Mouse (Mus musculus): ENCODE measurements around the gene Emb. TPM values are rescaled to one million over a fixed set of nuclear protein-coding genes. Genes with fewer than 3 reads are reported as not detected.

Emb gene
- polyA plus RNA-seq, 1 experiment: not detected

DNA sequence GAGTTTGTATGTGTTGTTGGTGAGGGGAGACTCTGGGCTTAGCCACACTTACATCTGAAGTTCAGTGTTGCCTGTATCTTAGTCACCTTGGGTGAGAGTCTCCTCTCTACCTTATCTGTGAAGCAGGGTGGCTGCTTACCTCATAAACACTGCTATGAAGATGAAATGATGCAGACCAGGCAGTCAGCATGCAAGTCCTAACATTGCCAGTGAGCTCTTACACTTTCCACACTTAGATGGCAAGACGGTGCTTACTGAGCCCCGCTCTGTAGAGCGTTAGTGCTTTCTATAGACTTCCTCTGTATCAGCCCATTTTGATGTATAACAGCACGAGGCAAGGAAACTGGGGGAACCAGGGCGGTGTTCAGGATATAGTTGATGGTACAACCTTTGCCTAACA lies 34.3 kb downstream of the Emb start:
- TF ChIP-seq GATA1 (IDR thresholded peaks at IDR 0.05; ENCODE audit: low read length): no peak

DNA sequence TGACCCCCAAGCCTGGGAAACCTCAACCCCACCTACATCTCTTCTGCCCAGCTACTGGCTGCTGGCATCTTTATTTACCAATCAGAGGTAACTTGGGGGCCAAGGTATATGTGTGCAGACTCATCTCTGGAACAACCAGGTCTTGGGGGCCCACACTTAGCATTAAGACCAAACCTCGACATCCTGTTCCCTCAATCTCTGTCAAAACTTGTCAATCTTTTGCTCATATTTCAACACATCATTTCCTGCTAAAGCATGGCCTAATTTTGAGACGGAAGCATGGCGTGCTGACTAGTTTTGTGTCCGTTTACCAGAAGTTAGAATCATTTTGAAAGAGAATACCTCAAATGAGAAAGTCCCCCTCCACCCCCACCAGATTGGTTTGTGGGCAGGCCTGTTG lies 52.4 kb downstream of the Emb start:
- TF ChIP-seq GATA1 (IDR thresholded peaks at IDR 0.05; ENCODE audit: low read length): no peak

DNA sequence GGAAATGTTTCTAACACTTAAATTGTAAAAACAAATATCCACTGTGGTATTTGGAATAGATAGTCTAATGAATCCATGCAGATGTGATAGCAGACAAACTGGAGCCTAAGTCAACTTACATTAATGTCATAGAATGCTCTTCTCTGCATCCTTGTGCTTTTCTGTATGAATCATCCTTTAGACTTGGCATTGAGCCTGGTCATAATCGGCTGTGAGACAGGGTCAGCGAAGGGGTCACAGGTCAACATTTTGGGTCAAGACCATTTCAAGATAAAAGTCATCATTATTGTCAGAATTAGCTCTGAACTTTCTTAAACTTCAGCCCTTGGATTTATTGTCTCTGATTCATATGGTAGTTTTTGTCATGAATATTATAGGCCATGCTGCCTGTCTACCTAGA lies 57.8 kb downstream of the Emb start:
- no peak for TF ChIP-seq GATA1 (IDR thresholded peaks at IDR 0.05; ENCODE audit: low read length)

DNA sequence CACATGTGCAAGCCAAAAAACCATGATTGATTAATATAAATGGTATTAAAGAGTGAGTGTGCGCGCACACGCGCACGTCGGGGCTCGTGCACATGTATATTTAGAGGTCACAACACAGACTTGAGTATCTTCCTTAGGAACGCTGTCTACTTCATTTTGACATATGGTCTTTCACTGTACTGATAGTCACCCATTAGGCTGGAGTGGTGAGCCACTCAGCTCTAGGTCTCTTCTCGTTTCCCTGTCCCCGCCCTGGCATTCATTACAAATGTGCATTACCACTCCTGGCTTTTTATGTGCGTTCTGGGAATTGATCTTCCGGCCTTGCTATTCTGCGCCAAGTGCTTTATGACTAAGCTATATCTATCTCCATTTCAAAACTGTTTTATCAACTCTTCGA lies 59.6 kb downstream of the Emb start:
- no peak for TF ChIP-seq GATA1 (IDR thresholded peaks at IDR 0.05; ENCODE audit: low read length)

DNA sequence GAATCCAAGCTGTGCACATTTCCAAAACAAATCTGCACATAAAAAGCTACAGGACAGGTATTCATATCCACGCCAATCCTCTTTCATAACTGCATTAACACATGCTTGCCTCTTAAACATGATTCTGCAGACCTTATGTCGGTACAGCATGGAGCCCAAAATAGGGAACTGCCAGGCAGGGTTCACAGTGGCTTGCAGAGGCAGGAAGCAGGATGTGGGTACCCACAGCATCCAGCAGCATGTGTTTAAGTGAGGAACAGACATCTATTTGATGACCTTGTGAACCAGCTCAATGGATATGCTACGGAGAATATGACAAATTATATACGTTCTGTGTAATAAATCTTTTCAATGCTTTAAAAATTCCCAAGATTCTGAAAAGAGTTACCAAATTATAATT lies 75.7 kb downstream of the Emb start:
- no peak for TF ChIP-seq GATA1 (IDR thresholded peaks at IDR 0.05; ENCODE audit: low read length)

DNA sequence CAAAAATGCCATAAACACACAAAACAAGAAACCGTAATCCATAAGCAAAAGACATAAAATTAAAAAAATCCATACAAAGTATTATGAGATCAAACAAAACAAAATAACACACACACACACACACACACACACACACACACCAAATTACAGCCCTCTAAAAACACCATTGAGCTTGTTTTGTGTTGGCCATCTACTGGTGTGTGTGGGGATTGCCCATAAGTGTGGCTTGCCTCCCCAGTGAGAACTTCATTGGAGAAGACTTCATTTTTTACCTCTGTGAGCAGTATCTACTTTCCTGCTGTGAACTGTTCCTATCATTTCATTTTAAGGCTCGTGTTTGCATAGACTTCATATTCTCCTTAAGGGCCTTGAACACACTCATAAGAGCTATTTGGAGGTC lies 78.6 kb downstream of the Emb start:
- no peak for TF ChIP-seq GATA1 (IDR thresholded peaks at IDR 0.05; ENCODE audit: low read length)

DNA sequence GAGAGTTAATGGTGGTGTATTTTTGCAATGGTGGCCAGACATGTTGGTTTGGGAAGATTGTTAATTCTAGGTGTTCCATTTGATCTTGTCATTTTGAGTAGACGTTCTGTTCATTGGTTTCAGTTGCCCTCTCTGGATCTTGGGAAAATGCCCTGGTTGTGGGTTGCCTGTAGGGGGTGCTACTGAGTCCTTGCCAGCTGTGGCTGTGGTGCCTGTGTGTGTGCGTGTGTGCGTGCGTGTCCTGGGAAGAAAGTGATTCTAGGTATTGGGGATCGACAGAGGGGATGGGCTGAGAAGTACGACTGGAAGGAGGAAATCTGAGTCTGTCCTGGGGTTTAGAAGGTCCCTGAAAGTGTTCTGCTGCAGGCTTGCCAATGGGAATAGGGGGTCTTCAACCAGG lies 79.1 kb downstream of the Emb start:
- no peak for TF ChIP-seq GATA1 (IDR thresholded peaks at IDR 0.05; ENCODE audit: low read length)

DNA sequence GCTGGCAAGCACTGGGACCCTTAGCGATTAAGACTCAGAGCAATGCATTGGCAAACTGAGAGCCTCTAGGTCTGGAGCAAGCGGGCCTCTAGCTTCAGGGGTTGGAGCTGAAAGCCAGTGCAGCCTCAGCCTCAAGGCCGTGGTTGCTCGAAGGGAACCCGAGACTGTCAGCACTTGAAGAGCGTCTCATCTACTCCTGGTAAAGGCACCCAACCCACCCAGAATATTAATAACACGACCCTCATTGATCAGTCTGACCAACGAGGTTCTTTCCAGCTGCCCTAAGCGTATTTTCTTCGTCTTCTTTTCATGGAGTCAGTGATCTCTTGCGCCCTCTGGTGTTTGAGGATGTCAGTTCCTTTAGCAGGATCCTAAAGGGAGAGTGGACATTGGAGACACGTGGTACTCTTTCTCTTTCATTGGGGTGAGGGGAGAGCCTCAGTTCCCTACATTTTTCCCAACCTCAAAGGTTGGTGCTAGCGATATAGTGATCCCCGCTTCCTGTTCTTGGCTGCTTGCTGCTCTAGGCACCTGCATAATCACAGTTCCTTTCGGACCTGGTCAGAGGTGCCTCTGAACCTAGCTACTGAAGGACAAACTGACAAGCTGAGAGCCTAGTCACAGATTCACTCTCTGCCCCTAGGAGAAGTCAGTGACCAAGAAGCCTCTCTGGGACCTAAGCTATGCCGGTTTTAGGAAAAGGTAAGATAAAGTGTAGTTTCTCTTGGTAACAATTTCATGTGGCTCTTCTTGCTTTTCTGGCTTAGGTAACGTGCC lies 81.3 kb downstream of the Emb start:
- TF ChIP-seq GATA1 (IDR thresholded peaks at IDR 0.05; ENCODE audit: low read length): no peak

DNA sequence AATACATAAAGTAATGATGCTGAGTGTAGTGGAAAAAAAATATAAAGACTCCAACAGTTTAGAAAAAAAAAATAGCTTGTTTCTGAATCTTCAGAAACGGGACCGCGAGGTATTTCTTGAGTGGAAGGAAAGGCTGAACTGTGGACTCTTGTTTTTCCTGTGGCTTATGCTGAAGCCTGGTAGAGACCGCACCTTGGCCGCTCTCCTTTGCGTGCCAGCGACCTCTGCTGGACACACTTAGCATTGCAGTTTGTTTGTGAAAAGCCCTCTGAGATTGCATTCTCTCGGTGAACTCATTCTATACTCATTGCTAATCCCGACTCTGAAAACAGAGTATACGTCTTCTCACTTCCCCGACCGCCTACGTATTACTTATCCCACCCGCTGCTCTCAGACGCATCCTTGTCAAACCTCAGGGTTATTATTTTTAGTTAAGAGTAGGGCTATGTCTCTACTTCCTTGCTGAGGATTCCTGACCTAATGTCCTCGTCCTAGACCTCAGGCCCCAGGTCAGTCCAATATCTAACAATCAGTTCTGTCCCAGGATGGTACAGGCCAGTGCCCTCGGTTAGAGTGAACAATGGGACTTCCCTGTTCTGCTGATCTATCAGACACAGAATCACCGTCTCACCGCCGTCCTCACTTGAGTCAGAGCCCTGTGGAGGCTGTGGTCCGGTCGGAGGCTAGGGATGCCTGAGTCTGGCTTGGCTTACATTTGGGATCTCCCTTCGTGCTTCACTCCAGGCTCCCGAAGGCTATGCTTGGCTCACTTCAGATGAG lies 103.3 kb downstream of the Emb start:
- no peak for TF ChIP-seq GATA1 (IDR thresholded peaks at IDR 0.05; ENCODE audit: low read length)

Other genes with a start within 250 kb of the Emb start
- not detected in 2 replicates for gene Parp8, start 183.0 kb upstream of the Emb start, polyA plus RNA-seq (2012)
- gene Gm17509, start 12.5 kb downstream of the Emb start, polyA plus RNA-seq (2012): not detected in 2 replicates